Mouse (Mus musculus) retina, adult 2 months (tissue): ENCODE data around the gene Ube2j2.
A peak's percentile ranks its signal among the peaks of the same experiment; 100 is the strongest.

Source experiments
- DNase-seq: peaks from one replicate; pipeline ENCODE4 v3.0.0-alpha.2; 2012; ENCODE audit warnings: low read depth, low spot score

Gene Ube2j2

GRCm38 (mm10) chr4:155943534-155944249, at the start of gene Ube2j2:
TSS of gene Ube2j2 (plus strand) at chr4:155943831.
- DNase-seq, result peak; percentile 88

GRCm38 (mm10) chr4:155894311-155894881, 49.2 kb upstream of the Ube2j2 start:
- DNase-seq, result no peak

- peak; percentile 39 for DNase-seq
These were observed 48.4 kb upstream of the Ube2j2 start for GRCm38 (mm10) chr4:155895216-155895615.

- no peak for DNase-seq
These were observed 47.8 kb upstream of the Ube2j2 start for GRCm38 (mm10) chr4:155895826-155896225.

DNA sequence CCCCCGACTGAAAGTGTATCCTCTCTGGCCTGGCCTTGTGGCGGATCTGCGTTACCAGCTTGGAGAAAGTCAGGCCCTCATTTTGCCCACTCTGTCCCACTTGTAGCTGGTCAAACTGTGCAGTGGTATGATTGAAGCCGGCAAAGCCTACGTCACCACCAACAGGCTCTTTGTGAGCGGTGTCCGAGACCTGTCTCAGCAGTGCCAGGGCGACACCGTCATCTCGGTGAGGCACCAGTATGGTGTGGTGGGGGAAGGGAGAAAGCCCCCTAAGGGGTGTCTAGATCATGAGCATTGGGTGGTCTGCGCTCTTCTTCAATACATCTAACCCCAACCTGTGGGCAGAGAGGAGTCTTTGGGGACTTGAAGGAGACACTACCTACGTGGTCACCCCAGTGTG, 47.2 kb upstream of the Ube2j2 start:
- DNase-seq, result no peak

DNA sequence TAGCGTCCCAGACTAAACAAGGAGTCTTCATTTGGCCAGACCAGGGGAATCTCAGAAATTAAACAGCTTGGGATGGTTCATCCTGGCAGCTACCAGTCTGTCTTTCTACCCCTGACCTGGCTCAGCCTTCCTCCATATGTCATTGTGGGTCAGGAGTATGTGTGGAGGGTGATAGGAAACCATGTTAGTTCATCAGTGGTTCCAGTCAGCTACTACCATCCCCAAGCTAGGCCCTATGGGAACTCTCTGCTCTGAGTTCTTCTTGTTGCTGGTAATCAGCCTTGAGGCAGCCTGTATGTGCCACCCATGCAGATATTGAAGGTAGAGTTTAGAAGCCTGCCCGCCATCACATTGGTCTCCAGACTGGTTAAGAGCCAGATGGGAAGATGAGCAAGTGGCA, 45.3 kb upstream of the Ube2j2 start:
- no peak for DNase-seq

DNA sequence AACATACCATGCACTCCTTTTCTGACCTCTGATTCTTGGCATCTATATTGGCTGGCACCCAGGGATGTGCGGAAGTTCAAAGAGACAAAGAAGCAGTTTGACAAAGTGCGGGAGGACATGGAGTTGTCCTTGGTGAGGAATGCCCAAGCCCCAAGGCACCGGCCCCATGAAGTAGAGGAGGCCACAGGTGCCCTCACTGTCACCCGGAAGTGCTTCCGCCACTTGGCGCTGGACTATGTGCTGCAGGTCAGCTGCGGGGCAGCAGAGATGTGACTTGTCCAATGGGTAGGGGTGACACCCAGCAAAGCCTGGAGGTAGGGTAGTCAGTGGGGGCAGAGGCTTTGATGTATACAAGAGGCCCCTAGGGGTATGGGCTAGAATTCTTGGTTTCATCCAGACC, 44.3 kb upstream of the Ube2j2 start:
- no peak for DNase-seq

DNA sequence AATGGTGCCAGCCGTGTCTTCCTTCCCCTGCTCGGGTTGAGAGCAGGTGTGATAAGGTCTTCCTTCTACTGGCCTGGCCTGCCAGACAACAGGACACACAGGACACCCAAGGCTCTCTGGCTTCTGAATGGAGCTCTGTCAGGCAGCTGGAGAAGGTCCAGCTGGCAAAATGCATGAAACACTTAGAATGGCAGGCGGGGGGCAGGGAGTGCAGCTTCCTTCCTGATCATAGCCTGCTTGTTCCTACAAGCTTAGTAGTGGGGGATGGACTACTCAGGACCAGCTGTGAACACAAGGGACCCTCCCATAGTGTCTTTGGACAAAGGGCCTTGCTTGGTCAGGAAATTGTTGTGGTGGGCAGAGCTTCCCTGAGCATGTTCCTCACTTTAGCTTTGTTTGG, 42.4 kb upstream of the Ube2j2 start:
- DNase-seq, result no peak

DNA sequence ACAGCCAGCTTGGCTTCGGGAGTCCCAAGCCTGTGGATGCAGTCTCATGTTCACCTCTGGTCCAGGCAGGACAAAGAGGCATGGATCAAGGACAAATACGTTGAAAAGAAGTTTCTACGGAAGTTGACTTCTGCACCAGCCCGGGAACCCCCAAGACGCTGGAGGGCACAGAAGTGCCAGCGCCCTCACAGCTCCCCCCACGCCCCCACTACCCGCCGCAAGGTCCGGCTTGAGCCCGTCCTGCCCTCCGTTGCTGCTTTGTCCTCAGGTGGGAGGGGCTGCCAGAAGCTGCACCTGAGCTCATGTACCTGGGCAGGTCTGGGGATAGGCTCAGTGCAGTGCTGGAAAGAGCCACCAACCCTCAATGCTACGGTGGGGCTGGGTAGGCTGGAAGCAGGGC, 40.4 kb upstream of the Ube2j2 start:
- DNase-seq, result no peak

- DNase-seq, result no peak
These were observed 39.1 kb upstream of the Ube2j2 start for GRCm38 (mm10) chr4:155904318-155905102.

- no peak for DNase-seq
These were observed 38.0 kb upstream of the Ube2j2 start for GRCm38 (mm10) chr4:155905634-155906033.

DNA sequence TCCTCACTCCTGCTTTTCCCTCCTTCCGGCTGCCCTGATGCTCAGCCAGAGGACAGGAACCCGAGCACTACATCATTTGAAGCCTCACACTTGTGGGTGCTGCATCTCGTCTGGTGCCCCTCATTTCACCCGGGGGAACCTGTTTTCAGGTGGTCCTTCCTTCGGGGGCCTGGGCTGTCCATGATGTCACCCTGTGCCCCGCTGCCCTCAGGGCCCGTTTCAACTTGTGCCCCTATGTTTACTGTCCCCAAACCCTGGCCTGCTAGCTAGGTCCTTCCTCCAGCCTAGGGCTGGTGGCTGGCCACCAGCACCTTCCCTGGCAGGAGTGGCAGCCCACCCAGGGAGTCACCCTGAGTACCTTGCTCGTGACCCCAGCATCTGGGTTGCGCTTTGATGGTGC, 37.5 kb upstream of the Ube2j2 start:
- DNase-seq, result no peak

DNA sequence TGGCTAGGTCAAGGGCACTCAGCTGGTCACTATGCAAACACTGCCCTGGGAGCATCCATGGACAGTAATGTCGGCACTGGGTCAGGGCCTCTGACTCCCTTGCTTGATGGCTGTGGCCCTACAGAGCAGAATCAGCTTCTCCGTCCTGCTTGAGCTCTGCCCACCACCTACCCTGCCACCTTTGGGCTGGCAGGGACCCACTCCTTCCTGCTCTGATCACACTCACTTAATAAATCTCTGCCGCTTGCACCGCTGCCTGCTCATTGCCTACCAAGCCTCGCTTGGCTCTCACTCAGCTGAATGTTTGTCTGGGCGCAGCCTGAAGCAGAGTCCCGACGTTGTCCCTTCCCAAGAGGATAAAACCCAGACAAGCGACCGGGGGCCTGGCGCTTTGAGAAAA, 36.6 kb upstream of the Ube2j2 start:
- DNase-seq, result no peak

- no peak for DNase-seq
These were observed 35.4 kb upstream of the Ube2j2 start for GRCm38 (mm10) chr4:155908281-155908680.

GRCm38 (mm10) chr4:155908751-155909150, 34.9 kb upstream of the Ube2j2 start:
- no peak for DNase-seq

DNA sequence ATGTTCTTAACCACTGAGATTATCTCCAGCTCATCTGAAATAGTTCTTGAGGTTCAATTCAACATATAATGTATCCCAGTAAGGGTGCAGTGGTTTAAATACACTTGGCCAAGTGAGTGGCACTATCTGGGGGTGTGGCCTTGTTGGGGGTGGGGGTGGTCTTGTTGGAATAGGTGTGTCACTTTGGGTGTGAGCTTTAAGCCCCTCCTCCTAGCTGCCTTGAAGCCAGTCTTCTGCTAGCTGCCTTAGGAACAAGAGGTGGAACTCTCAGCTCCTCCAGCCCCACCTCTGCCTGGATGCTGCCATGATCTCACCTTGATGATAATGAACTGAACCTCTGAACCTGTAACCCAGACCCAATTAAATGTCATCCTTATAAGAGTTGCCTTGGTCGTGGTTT, 11.6 kb upstream of the Ube2j2 start:
- DNase-seq, result no peak

DNA sequence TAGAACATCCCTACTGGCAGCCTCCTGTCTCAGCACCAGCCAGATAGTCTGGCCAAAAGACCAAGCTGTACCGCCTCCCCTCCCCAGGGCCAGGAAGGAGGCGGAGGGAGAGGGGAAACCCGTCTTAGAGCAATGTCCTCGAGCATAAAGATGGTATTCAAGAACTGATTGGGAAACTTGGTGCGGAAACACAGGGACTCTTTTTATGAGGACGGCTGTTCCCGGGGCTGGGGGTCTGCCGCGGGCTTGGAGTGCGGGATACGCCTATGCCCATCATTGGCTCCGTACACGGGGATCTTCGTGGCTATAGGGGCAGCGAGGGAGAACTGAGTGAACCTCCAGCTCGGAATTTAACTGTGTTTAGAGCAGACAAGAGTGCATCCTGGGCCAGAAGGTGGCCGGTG, 580 bp upstream of the Ube2j2 start:
- no peak for DNase-seq

DNA sequence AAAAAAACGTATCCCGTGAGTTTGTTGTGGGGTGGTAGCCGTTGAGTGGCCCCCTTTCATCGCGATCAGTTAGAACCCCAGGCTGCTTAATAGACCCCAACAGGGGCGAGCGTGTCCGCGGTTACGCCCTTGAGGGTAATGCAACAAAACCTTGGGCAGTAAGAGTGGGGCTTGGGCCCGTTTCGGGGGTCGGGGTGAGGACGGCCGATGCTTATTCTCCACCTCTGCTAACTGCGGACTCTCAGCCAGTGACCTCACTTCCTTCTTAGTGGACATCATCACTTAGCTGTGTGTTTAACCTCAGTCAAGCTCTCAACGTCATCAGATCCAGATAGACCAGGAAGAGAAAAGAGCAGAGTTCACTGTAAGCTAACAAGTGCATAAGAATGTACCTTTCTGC, 640 bp downstream of the Ube2j2 start:
- DNase-seq, result no peak

- DNase-seq, result no peak
These were observed 3.5 kb downstream of the Ube2j2 start for GRCm38 (mm10) chr4:155947094-155947493.

DNA sequence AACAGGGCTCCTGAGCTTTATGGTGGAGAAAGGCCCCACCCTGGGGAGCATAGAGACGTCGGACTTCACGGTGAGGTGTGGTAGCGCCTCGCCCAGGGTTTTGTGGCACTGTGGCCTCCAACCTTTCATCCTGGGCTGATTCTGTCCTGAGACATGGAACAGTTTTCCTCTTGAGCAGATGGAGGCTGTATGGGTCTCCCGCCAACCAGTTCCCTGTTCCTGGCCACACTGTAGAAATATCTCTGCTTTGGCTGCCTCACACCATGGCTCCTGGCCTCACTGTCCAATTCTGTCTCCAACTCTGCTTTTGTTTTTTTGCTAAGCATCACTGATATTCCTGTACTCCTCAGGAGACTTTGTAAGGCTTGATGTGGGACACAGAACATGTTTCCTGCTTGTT, 11.9 kb downstream of the Ube2j2 start:
- DNase-seq, result no peak

DNA sequence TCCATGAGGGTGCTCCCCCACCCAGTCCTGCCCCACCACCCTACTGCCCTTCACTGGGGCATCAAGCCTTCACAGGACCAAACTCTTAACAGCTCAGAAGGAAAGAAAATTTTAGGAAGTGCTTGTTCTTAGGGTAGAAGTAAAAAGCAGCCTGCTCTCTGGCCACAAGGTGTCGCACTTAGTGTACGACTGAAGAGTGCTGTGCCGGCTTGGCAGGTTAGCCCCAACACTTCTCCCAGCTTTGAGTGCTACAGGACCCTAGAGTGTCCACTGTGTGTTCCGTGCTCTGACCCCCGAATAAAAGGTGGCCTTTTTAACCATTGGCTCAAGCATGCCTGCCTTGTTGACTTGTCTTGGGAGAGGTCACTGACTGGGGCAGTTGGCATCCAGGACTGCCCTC, 15.6 kb downstream of the Ube2j2 start:
- peak; percentile 54 for DNase-seq

DNA sequence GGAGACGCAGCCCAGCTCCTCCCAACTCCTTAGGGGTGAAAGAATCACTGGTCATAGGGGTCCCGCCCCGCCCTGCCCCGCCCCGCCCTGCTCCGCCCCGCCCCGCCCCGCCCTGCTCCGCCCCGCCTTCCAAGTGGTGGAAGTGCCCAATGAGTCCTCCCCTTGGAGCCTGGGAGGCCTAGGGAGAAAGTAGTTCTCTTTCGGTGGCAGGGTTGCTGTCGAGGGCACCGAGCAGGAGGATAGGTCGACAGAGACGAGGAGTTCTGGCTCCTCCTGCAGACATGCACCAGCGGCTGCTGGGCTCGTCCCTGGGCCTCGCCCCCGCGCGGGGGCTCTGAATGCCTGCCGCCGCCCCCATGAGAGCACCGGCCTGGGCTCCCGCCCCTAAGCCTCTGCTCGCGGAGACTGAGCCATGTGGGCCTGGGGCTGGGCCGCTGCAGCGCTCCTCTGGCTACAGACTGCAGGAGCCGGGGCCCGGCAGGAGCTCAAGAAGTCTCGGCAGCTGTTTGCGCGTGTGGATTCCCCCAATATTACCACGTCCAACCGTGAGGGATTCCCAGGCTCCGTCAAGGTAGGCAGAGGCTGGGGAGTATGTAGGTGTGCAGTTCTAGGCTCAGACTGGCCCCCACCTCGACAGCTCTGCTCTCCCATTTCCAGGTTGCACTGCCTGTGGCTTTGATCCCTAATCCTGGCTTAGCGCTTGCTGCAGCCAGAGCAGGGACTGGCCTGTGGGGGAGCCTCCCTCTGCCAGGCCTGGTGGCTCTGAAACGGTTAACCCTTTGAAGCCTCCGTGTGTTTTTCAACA, 18.7 kb downstream of the Ube2j2 start, which contains the start of gene C1qtnf12:
Gene C1qtnf12, plus strand, starts transcription at position 152 of the 805 bp plus-strand sequence.
- DNase-seq, result no peak
